Mouse (Mus musculus): Measurements from ENCODE around the gene Slc13a5. TPM values are rescaled to one million over a fixed set of nuclear protein-coding genes. Genes with fewer than 3 reads are reported as not detected.

The Slc13a5 gene
- total RNA-seq, 2 experiments from 2014 or later: not detected

GRCm38 (mm10) chr11:72207204-72207833, 59.7 kb downstream of the Slc13a5 start, which contains the start of the genes 4933427D14Rik and Txndc17:
4933427D14Rik (minus strand) TSS chr11:72207459.
Txndc17 (plus strand) TSS chr11:72207547.
- DNase-seq (ENCODE audit: low spot score in 2 of 2): peak; percentile 85 to 89

GRCm38 (mm10) chr11:72206341-72207203, 60.5 kb downstream of the Slc13a5 start, which contains the start of gene Gm43951:
Gm43951 (minus strand) TSS chr11:72206840.
- DNase-seq (ENCODE audit: low spot score in 2 of 2): peak in 1 of 2 experiments; percentile 22

GRCm38 (mm10) chr11:72205256-72205655, 61.8 kb downstream of the Slc13a5 start:
- DNase-seq (ENCODE audit: low spot score in 2 of 2): no peak

GRCm38 (mm10) chr11:72203440-72203839, 63.6 kb downstream of the Slc13a5 start:
- DNase-seq (ENCODE audit: low spot score in 2 of 2): no peak

GRCm38 (mm10) chr11:72196506-72196905, 70.5 kb downstream of the Slc13a5 start:
- DNase-seq (ENCODE audit: low spot score in 2 of 2): no peak

- DNase-seq (ENCODE audit: low spot score in 2 of 2): no peak
Observed at GRCm38 (mm10) chr11:72194259-72194658, 72.8 kb downstream of the Slc13a5 start.

Other genes starting within 250 kb of the Slc13a5 start
- gene Aipl1, start 229.7 kb downstream of the Slc13a5 start, total RNA-seq (2021): not detected
- gene Pimreg, start 225.2 kb downstream of the Slc13a5 start, total RNA-seq (2021): 1 to 10 TPM in 1 of 2 experiments, under 1 TPM in 1; 0.51 to 2.1 TPM
- gene Pitpnm3, start 131.4 kb downstream of the Slc13a5 start, total RNA-seq (2021): 1 to 10 TPM; 3.3 to 7.6 TPM
- gene Gm43951, start 60.4 kb downstream of the Slc13a5 start, total RNA-seq (2021): under 1 TPM; 0.70 to 0.76 TPM
- 1 to 10 TPM; 5.6 to 6.6 TPM for gene 4933427D14Rik, start 59.8 kb downstream of the Slc13a5 start, total RNA-seq (2021)
- 10 to 100 TPM; 80.1 to 86.3 TPM for gene Txndc17, start 59.7 kb downstream of the Slc13a5 start, total RNA-seq (2021)
- gene Med31, start 51.6 kb downstream of the Slc13a5 start, total RNA-seq (2021): 10 to 100 TPM; 11.2 to 12.3 TPM
- 10 to 100 TPM; 16.7 to 19.0 TPM for gene Xaf1, start 34.4 kb upstream of the Slc13a5 start, total RNA-seq (2021)
- gene Fbxo39, start 47.2 kb upstream of the Slc13a5 start, total RNA-seq (2021): not detected
- under 1 TPM; 0.20 to 0.26 TPM for gene Tekt1, start 95.2 kb upstream of the Slc13a5 start, total RNA-seq (2021)
- gene Smtnl2, start 144.5 kb upstream of the Slc13a5 start, total RNA-seq (2021): 1 to 10 TPM; 1.3 to 2.6 TPM
- gene Ggt6, start 168.3 kb upstream of the Slc13a5 start, total RNA-seq (2021): 1 to 10 TPM in 1 of 2 experiments, under 1 TPM in 1; 0.80 to 3.4 TPM
- gene Mybbp1a, start 174.1 kb upstream of the Slc13a5 start, total RNA-seq (2021): 10 to 100 TPM; 75.1 to 86.3 TPM
- gene Spns2, start 222.7 kb upstream of the Slc13a5 start, total RNA-seq (2021): 1 to 10 TPM; 2.7 to 3.7 TPM

All from adrenal gland, adult 18-20 months (tissue).